Comparison of ENCODE assay signal across 12 mouse cellular contexts in the genomic region with DNA sequence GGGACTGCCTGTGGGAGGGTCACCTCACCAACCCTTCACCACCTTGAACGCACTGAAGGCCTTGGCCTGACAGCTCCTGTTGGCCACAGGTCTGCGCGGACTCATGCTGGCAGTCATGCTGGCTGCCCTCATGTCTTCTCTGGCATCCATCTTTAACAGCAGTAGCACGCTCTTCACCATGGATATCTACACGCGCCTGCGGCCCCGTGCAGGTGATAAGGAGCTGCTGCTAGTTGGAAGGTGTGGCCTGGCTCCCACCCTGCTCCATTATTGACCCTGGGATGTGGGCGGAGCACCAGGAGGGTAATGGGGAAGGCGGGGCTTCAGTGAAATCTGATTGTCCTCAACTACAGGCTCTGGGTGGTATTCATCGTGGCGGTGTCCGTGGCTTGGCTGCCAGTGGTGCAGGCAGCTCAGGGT. TPM values are rescaled to one million over a fixed set of nuclear protein-coding genes. Genes with fewer than 3 reads are reported as not detected.
A peak's percentile ranks its signal among the peaks of the same experiment; 100 is the strongest.
DNase-seq lines count a peak whose midpoint lies in the region; ATAC-seq and TF ChIP-seq lines count a peak whose summit lies in the region.
"Had no signal": no experiment of that assay in that cellular context is flagged by ENCODE, and none has a peak within 500 bp of the region (broad histone marks: within the 10 kb centered on the region; RNA-seq: fewer than 3 reads in every experiment).

No protein-coding gene starts in this region.

- H3K4me2 ChIP-seq in forebrain, embryonic 11.5 days (ENCODE audit: low read depth, low read length, severe bottlenecking): no peak overlapping the region
- no peak overlapping the region for H3K4me2 ChIP-seq in forebrain, embryonic 15.5 days (replicated peaks)
- no peak overlapping the region for H3K4me2 ChIP-seq in midbrain, embryonic 11.5 days
- H3K4me2 ChIP-seq in midbrain, postnatal 0 days (ENCODE audit: low read depth, low read length, poor library complexity, severe bottlenecking): no peak overlapping the region
- no peak overlapping the region for H3K4me2 ChIP-seq in stomach, embryonic 15.5 days

- no peak for TF ChIP-seq CTCF in midbrain, postnatal 0 days (IDR thresholded peaks at IDR 0.05)

- 60% methylated on average over 13 of the region's 13 CpGs for WGBS in forebrain, embryonic 11.5 days
- 64% methylated on average over 13 of the region's 13 CpGs for WGBS in forebrain, embryonic 15.5 days
- WGBS in midbrain, embryonic 11.5 days: 62% methylated on average over 13 of the region's 13 CpGs
- 68% methylated on average over 13 of the region's 13 CpGs for WGBS in midbrain, postnatal 0 days
- 41% methylated on average over 13 of the region's 13 CpGs for WGBS in stomach, embryonic 15.5 days

- no peaks in the 10 kb centered on the region for H3K4me1 ChIP-seq in forebrain, embryonic 11.5 days (replicated peaks; ENCODE audit: control insufficient read depth, insufficient read depth, low read length)
- no peaks in the 10 kb centered on the region for H3K4me1 ChIP-seq in forebrain, embryonic 15.5 days
- H3K4me1 ChIP-seq in midbrain, embryonic 11.5 days (ENCODE audit: control insufficient read depth, insufficient read depth, low read length): no peaks in the 10 kb centered on the region
- no peaks in the 10 kb centered on the region for H3K4me1 ChIP-seq in midbrain, postnatal 0 days (ENCODE audit: insufficient read depth, low read length)
- peaks cover 9% of the 10 kb centered on the region; the same call in 1 of the 2 replicates for H3K4me1 ChIP-seq in stomach, embryonic 15.5 days

- H3K36me3 ChIP-seq in forebrain, embryonic 11.5 days (ENCODE audit: control insufficient read depth, insufficient read depth, low read length): peaks cover 4% of the 10 kb centered on the region; the same call in 1 of the 2 replicates
- H3K36me3 ChIP-seq in forebrain, embryonic 15.5 days: peaks cover 17% of the 10 kb centered on the region
- peaks cover 6% of the 10 kb centered on the region for H3K36me3 ChIP-seq in midbrain, embryonic 11.5 days (ENCODE audit: control insufficient read depth, insufficient read depth, low read length)
- peaks cover 23% of the 10 kb centered on the region for H3K36me3 ChIP-seq in midbrain, postnatal 0 days (ENCODE audit: insufficient read depth, low read length)
- peaks cover 18% of the 10 kb centered on the region for H3K36me3 ChIP-seq in stomach, embryonic 15.5 days

- H3K4me3 ChIP-seq in forebrain, embryonic 11.5 days (ENCODE audit: low read depth, low read length): no peak overlapping the region
- no peak overlapping the region for H3K4me3 ChIP-seq in forebrain, embryonic 15.5 days
- no peak overlapping the region for H3K4me3 ChIP-seq in midbrain, embryonic 11.5 days (ENCODE audit: low read depth, low read length)
- H3K4me3 ChIP-seq in midbrain, postnatal 0 days (ENCODE audit: low read depth, low read length): no peak overlapping the region
- H3K4me3 ChIP-seq in stomach, embryonic 15.5 days (replicated peaks): no peak overlapping the region

- DNase-seq in forebrain, embryonic 11.5 days (ENCODE audit: low spot score): peak; percentile 60
- DNase-seq in midbrain, embryonic 11.5 days (ENCODE audit: low spot score, missing footprints): peak; percentile 79
- DNase-seq in midbrain, postnatal 0 days (ENCODE audit: low spot score): no peak
- no peak for DNase-seq in adrenal gland, postnatal 14 days
- DNase-seq: adrenal gland, postnatal 36 days had no signal

- peak; percentile 49; the same call in 1 of the 2 replicates for ATAC-seq in forebrain, embryonic 11.5 days (replicated peaks; ENCODE audit: low FRiP score)
- ATAC-seq in forebrain, embryonic 15.5 days (replicated peaks): no peak
- peak; percentile 58; the same call in 1 of the 2 replicates for ATAC-seq in midbrain, embryonic 11.5 days (ENCODE audit: low FRiP score)
- no peak for ATAC-seq in midbrain, postnatal 0 days (ENCODE audit: low FRiP score)
- ATAC-seq in granulocyte monocyte progenitor cell, adult 5-6 weeks (replicated peaks; ENCODE audit: poor library complexity, severe bottlenecking): peak; percentile 29
- peak; percentile 93 for ATAC-seq in stomach, embryonic 15.5 days (ENCODE audit: insufficient read depth, low FRiP score, low read depth)
- no peak for ATAC-seq in CD4-positive, CD25-positive, alpha-beta regulatory T cell, adult 4 months
- ATAC-seq: forebrain, embryonic 14.5 days; inflammation-experienced regulatory T-cells, adult 6 months had no signal

- H3K27me3 ChIP-seq in forebrain, embryonic 11.5 days (ENCODE audit: control insufficient read depth, insufficient read depth, low read length): no peaks in the 10 kb centered on the region
- no peaks in the 10 kb centered on the region for H3K27me3 ChIP-seq in forebrain, embryonic 15.5 days
- H3K27me3 ChIP-seq in midbrain, embryonic 11.5 days (ENCODE audit: control insufficient read depth, insufficient read depth, low read length): no peaks in the 10 kb centered on the region
- no peaks in the 10 kb centered on the region for H3K27me3 ChIP-seq in midbrain, postnatal 0 days (ENCODE audit: insufficient read depth, low read length)
- no peaks in the 10 kb centered on the region for H3K27me3 ChIP-seq in stomach, embryonic 15.5 days (replicated peaks)

- no peak overlapping the region for H3K27ac ChIP-seq in forebrain, embryonic 11.5 days (ENCODE audit: low read depth, low read length)
- H3K27ac ChIP-seq in forebrain, embryonic 15.5 days (replicated peaks): no peak overlapping the region
- no peak overlapping the region for H3K27ac ChIP-seq in midbrain, embryonic 11.5 days (ENCODE audit: low read depth, low read length)
- H3K27ac ChIP-seq in midbrain, postnatal 0 days (ENCODE audit: low read depth, low read length): no peak overlapping the region
- no peak overlapping the region for H3K27ac ChIP-seq in stomach, embryonic 15.5 days

- no peak overlapping the region for H3K9ac ChIP-seq in forebrain, embryonic 11.5 days (ENCODE audit: low read length)
- no peak overlapping the region for H3K9ac ChIP-seq in forebrain, embryonic 15.5 days (replicated peaks)
- H3K9ac ChIP-seq in midbrain, embryonic 11.5 days (ENCODE audit: low read length): no peak overlapping the region
- H3K9ac ChIP-seq in midbrain, postnatal 0 days (replicated peaks; ENCODE audit: low read length, poor library complexity, severe bottlenecking): no peak overlapping the region
- H3K9ac ChIP-seq in stomach, embryonic 15.5 days: no peak overlapping the region

- H3K9me3 ChIP-seq in forebrain, embryonic 11.5 days (ENCODE audit: control insufficient read depth, low read length): no peaks in the 10 kb centered on the region
- no peaks in the 10 kb centered on the region for H3K9me3 ChIP-seq in forebrain, embryonic 15.5 days
- H3K9me3 ChIP-seq in midbrain, embryonic 11.5 days (ENCODE audit: control insufficient read depth, low read length): no peaks in the 10 kb centered on the region
- no peaks in the 10 kb centered on the region for H3K9me3 ChIP-seq in midbrain, postnatal 0 days (ENCODE audit: low read length)
- H3K9me3 ChIP-seq in stomach, embryonic 15.5 days: no peaks in the 10 kb centered on the region

RNA-seq across cellular contexts. Expression of a gene that starts 5.0 kb away (rescaled TPM):
- polyA plus RNA-seq in forebrain, embryonic 11.5 days (2014; fragmentation: Nextera tagmentation; extraction: Ambion mirVana): 0.35 TPM in 1 of 2 replicates, not detected in the other
- not detected in 2 replicates for polyA plus RNA-seq in forebrain, embryonic 15.5 days (2015; fragmentation: Nextera tagmentation; extraction: Ambion mirVana)
- 0.16 TPM in 1 of 2 replicates, not detected in the other for polyA plus RNA-seq in midbrain, embryonic 11.5 days (2014; fragmentation: Nextera tagmentation; extraction: Ambion mirVana)
- not detected in 2 replicates for total RNA-seq in midbrain, postnatal 0 days (2014; rRNA removed)
- 0.36 TPM in 1 of 2 replicates, not detected in the other for polyA plus RNA-seq in midbrain, postnatal 0 days (2015; fragmentation: Nextera tagmentation; extraction: Ambion mirVana)
- not detected in 2 replicates for total RNA-seq in granulocyte monocyte progenitor cell, adult 5-6 weeks (2014; fragmentation: Nextera tagmentation)
- total RNA-seq in granulocyte monocyte progenitor cell, adult 5-6 weeks (2017): not detected in 2 replicates
- polyA plus RNA-seq in stomach, embryonic 15.5 days (2015; fragmentation: Nextera tagmentation; extraction: Ambion mirVana): 0.57 and 1.1 TPM in 2 replicates
- polyA plus RNA-seq in CD4-positive, CD25-positive, alpha-beta regulatory T cell, adult 4 months (2017; shearing (Covaris generic)): under 1 TPM in 1 of 2 experiments, not detected in 1; 0.98 TPM
- not detected in 2 replicates for total RNA-seq in adrenal gland, postnatal 14 days (2021)
- total RNA-seq: adrenal gland, postnatal 36 days had no signal
- polyA plus RNA-seq: forebrain, embryonic 14.5 days; inflammation-experienced regulatory T-cells, adult 6 months; limb, embryonic 11.5 days had no signal

RNA-seq across cellular contexts. Expression of a gene that starts 23.8 kb away (rescaled TPM):
- 34.1 and 35.5 TPM in 2 replicates for polyA plus RNA-seq in forebrain, embryonic 11.5 days (2014; fragmentation: Nextera tagmentation; extraction: Ambion mirVana)
- 14.0 and 14.6 TPM in 2 replicates for polyA plus RNA-seq in forebrain, embryonic 15.5 days (2015; fragmentation: Nextera tagmentation; extraction: Ambion mirVana)
- 32.2 and 34.3 TPM in 2 replicates for polyA plus RNA-seq in midbrain, embryonic 11.5 days (2014; fragmentation: Nextera tagmentation; extraction: Ambion mirVana)
- total RNA-seq in midbrain, postnatal 0 days (2014; rRNA removed): 14.4 and 20.2 TPM in 2 replicates
- polyA plus RNA-seq in midbrain, postnatal 0 days (2015; fragmentation: Nextera tagmentation; extraction: Ambion mirVana): 18.2 and 23.0 TPM in 2 replicates
- total RNA-seq in granulocyte monocyte progenitor cell, adult 5-6 weeks (2014; fragmentation: Nextera tagmentation): 0.06 and 1.2 TPM in 2 replicates
- not detected in 2 replicates for total RNA-seq in granulocyte monocyte progenitor cell, adult 5-6 weeks (2017)
- polyA plus RNA-seq in stomach, embryonic 15.5 days (2015; fragmentation: Nextera tagmentation; extraction: Ambion mirVana): 184 and 204 TPM in 2 replicates
- 1 to 10 TPM; 1.2 to 1.8 TPM for polyA plus RNA-seq in CD4-positive, CD25-positive, alpha-beta regulatory T cell, adult 4 months (2017; shearing (Covaris generic))
- 30.0 and 32.3 TPM in 2 replicates for total RNA-seq in adrenal gland, postnatal 14 days (2021)

RNA-seq across cellular contexts. Expression of a gene that starts 27.5 kb away (rescaled TPM):
- 23.8 and 24.9 TPM in 2 replicates for polyA plus RNA-seq in forebrain, embryonic 11.5 days (2014; fragmentation: Nextera tagmentation; extraction: Ambion mirVana)
- 13.1 and 14.2 TPM in 2 replicates for polyA plus RNA-seq in forebrain, embryonic 15.5 days (2015; fragmentation: Nextera tagmentation; extraction: Ambion mirVana)
- polyA plus RNA-seq in midbrain, embryonic 11.5 days (2014; fragmentation: Nextera tagmentation; extraction: Ambion mirVana): 19.1 and 21.0 TPM in 2 replicates
- total RNA-seq in midbrain, postnatal 0 days (2014; rRNA removed): 27.7 and 28.0 TPM in 2 replicates
- polyA plus RNA-seq in midbrain, postnatal 0 days (2015; fragmentation: Nextera tagmentation; extraction: Ambion mirVana): 17.9 and 18.3 TPM in 2 replicates
- 37.7 and 45.6 TPM in 2 replicates for total RNA-seq in granulocyte monocyte progenitor cell, adult 5-6 weeks (2014; fragmentation: Nextera tagmentation)
- 18.4 and 24.8 TPM in 2 replicates for total RNA-seq in granulocyte monocyte progenitor cell, adult 5-6 weeks (2017)
- 34.7 and 40.3 TPM in 2 replicates for polyA plus RNA-seq in stomach, embryonic 15.5 days (2015; fragmentation: Nextera tagmentation; extraction: Ambion mirVana)
- polyA plus RNA-seq in CD4-positive, CD25-positive, alpha-beta regulatory T cell, adult 4 months (2017; shearing (Covaris generic)): 10 to 100 TPM in 1 of 2 experiments, 1 to 10 TPM in 1; 7.2 to 10.5 TPM
- 25.9 and 26.3 TPM in 2 replicates for total RNA-seq in adrenal gland, postnatal 14 days (2021)

RNA-seq across cellular contexts. Expression of a gene that starts 32.6 kb away (rescaled TPM):
- polyA plus RNA-seq in forebrain, embryonic 11.5 days (2014; fragmentation: Nextera tagmentation; extraction: Ambion mirVana): 13.2 and 13.3 TPM in 2 replicates
- polyA plus RNA-seq in forebrain, embryonic 15.5 days (2015; fragmentation: Nextera tagmentation; extraction: Ambion mirVana): 8.8 and 9.7 TPM in 2 replicates
- polyA plus RNA-seq in midbrain, embryonic 11.5 days (2014; fragmentation: Nextera tagmentation; extraction: Ambion mirVana): 13.7 and 14.2 TPM in 2 replicates
- total RNA-seq in midbrain, postnatal 0 days (2014; rRNA removed): 3.6 and 6.3 TPM in 2 replicates
- 4.2 and 4.4 TPM in 2 replicates for polyA plus RNA-seq in midbrain, postnatal 0 days (2015; fragmentation: Nextera tagmentation; extraction: Ambion mirVana)
- total RNA-seq in granulocyte monocyte progenitor cell, adult 5-6 weeks (2014; fragmentation: Nextera tagmentation): 1.8 and 2.3 TPM in 2 replicates
- 5.2 and 6.6 TPM in 2 replicates for total RNA-seq in granulocyte monocyte progenitor cell, adult 5-6 weeks (2017)
- 6.1 and 7.1 TPM in 2 replicates for polyA plus RNA-seq in stomach, embryonic 15.5 days (2015; fragmentation: Nextera tagmentation; extraction: Ambion mirVana)
- 1 to 10 TPM; 4.8 to 5.0 TPM for polyA plus RNA-seq in CD4-positive, CD25-positive, alpha-beta regulatory T cell, adult 4 months (2017; shearing (Covaris generic))
- 6.9 and 7.2 TPM in 2 replicates for total RNA-seq in adrenal gland, postnatal 14 days (2021)

RNA-seq across cellular contexts. Expression of a gene that starts 33.3 kb away (rescaled TPM):
- polyA plus RNA-seq in forebrain, embryonic 11.5 days (2014; fragmentation: Nextera tagmentation; extraction: Ambion mirVana): 11.8 and 13.3 TPM in 2 replicates
- 11.0 and 12.0 TPM in 2 replicates for polyA plus RNA-seq in forebrain, embryonic 15.5 days (2015; fragmentation: Nextera tagmentation; extraction: Ambion mirVana)
- polyA plus RNA-seq in midbrain, embryonic 11.5 days (2014; fragmentation: Nextera tagmentation; extraction: Ambion mirVana): 5.8 and 7.1 TPM in 2 replicates
- 15.0 and 19.9 TPM in 2 replicates for total RNA-seq in midbrain, postnatal 0 days (2014; rRNA removed)
- 15.2 and 15.9 TPM in 2 replicates for polyA plus RNA-seq in midbrain, postnatal 0 days (2015; fragmentation: Nextera tagmentation; extraction: Ambion mirVana)
- 6.0 and 15.4 TPM in 2 replicates for total RNA-seq in granulocyte monocyte progenitor cell, adult 5-6 weeks (2014; fragmentation: Nextera tagmentation)
- 9.3 and 9.6 TPM in 2 replicates for total RNA-seq in granulocyte monocyte progenitor cell, adult 5-6 weeks (2017)
- polyA plus RNA-seq in stomach, embryonic 15.5 days (2015; fragmentation: Nextera tagmentation; extraction: Ambion mirVana): 18.2 and 19.9 TPM in 2 replicates
- polyA plus RNA-seq in CD4-positive, CD25-positive, alpha-beta regulatory T cell, adult 4 months (2017; shearing (Covaris generic)): 1 to 10 TPM; 3.9 to 4.1 TPM
- 16.2 and 18.7 TPM in 2 replicates for total RNA-seq in adrenal gland, postnatal 14 days (2021)

Comparison
In these comparisons a context has a peak if more than half of its experiments do, and no peak if none do; other contexts are left out.
1. ATAC-seq: peak in forebrain, embryonic 11.5 days (single experiment), midbrain, embryonic 11.5 days (single experiment), granulocyte monocyte progenitor cell, adult 5-6 weeks (single experiment) and stomach, embryonic 15.5 days (single experiment); none in forebrain, embryonic 15.5 days (single experiment), midbrain, postnatal 0 days (single experiment) and CD4-positive, CD25-positive, alpha-beta regulatory T cell, adult 4 months (single experiment).
2. DNase-seq: peak in forebrain, embryonic 11.5 days (single experiment) and midbrain, embryonic 11.5 days (single experiment); none in midbrain, postnatal 0 days (single experiment) and adrenal gland, postnatal 14 days (single experiment).